8 mouse cellular contexts compared by ENCODE assay signal in genomic region chrX:16619034-16619929, GRCm38 (mm10). TPM values are rescaled to one million over a fixed set of nuclear protein-coding genes. Genes with fewer than 3 reads are reported as not detected.
A peak's percentile ranks its signal among the peaks of the same experiment; 100 is the strongest.
DNase-seq lines count a peak whose midpoint lies in the region; ATAC-seq and TF ChIP-seq lines count a peak whose summit lies in the region.

Maoa (plus strand) TSS chrX:16619698.

- H3K9ac ChIP-seq in forebrain, embryonic 12.5 days, result peak within 1 kb of the TSS; percentile 51
- H3K9ac ChIP-seq in heart, embryonic 16.5 days (ENCODE audit: low read length), result peak within 1 kb of the TSS; percentile 74
- H3K9ac ChIP-seq in liver, embryonic 11.5 days (ENCODE audit: low read depth, low read length), result peak within 1 kb of the TSS; percentile 62
- H3K9ac ChIP-seq in stomach, embryonic 16.5 days (ENCODE audit: low read length), result peak within 1 kb of the TSS; percentile 70

- H3K4me1 ChIP-seq in E14TG2a.4 (replicated peaks; ENCODE audit: low read depth, low read length), result peaks cover 3% of the 10 kb centered on the region; the same call in 1 of the 2 replicates
- no peaks in the 10 kb centered on the region for H3K4me1 ChIP-seq in forebrain, embryonic 12.5 days
- no peaks in the 10 kb centered on the region for H3K4me1 ChIP-seq in heart, embryonic 16.5 days (ENCODE audit: control insufficient read depth, insufficient read depth, low read length)
- no peaks in the 10 kb centered on the region for H3K4me1 ChIP-seq in liver, embryonic 11.5 days (replicated peaks; ENCODE audit: control insufficient read depth, insufficient read depth, low read length)
- no peaks in the 10 kb centered on the region for H3K4me1 ChIP-seq in stomach, embryonic 16.5 days (ENCODE audit: control insufficient read depth, insufficient read depth, low read length)

- peaks cover 10% of the 10 kb centered on the region for H3K79me2 ChIP-seq in myocyte (ENCODE audit: control insufficient read depth, insufficient read depth)

- peak within 1 kb of the TSS; percentile 61 for H3K4me2 ChIP-seq in forebrain, embryonic 12.5 days
- peak within 1 kb of the TSS; percentile 85 for H3K4me2 ChIP-seq in heart, embryonic 16.5 days (ENCODE audit: low read depth, low read length)
- H3K4me2 ChIP-seq in liver, embryonic 11.5 days, result peak within 1 kb of the TSS; percentile 83
- peak within 1 kb of the TSS; percentile 94 for H3K4me2 ChIP-seq in myocyte (ENCODE audit: low read depth)
- peak within 1 kb of the TSS; percentile 59 for H3K4me2 ChIP-seq in stomach, embryonic 16.5 days (ENCODE audit: low read depth, low read length)

- 18% methylated on average over 33 of the region's 33 CpGs for WGBS in forebrain, embryonic 12.5 days
- 10% methylated on average over 33 of the region's 33 CpGs for WGBS in heart, embryonic 16.5 days
- 12% methylated on average over 33 of the region's 33 CpGs for WGBS in liver, embryonic 11.5 days
- 13% methylated on average over 33 of the region's 33 CpGs for WGBS in stomach, embryonic 16.5 days

- peak; percentile 51 for DNase-seq in c-Kit-positive CD71-negative TER-119-negative erythroid progenitor cells, embryonic 14.5 days (ENCODE audit: low read depth)
- peak; percentile 80 for DNase-seq in kidney, postnatal 14 days
- DNase-seq in liver, embryonic 11.5 days (ENCODE audit: low spot score), result peak; percentile 61

- peak; percentile 63 for TF ChIP-seq POLR2A in myocyte (IDR thresholded peaks at IDR 0.05; ENCODE audit: insufficient read length, low read depth)

- H3K27ac ChIP-seq in forebrain, embryonic 12.5 days, result peak within 1 kb of the TSS; percentile 66
- H3K27ac ChIP-seq in heart, embryonic 16.5 days (ENCODE audit: low read length), result peak within 1 kb of the TSS; percentile 73
- H3K27ac ChIP-seq in liver, embryonic 11.5 days (ENCODE audit: low read depth, low read length), result peak within 1 kb of the TSS; percentile 58
- H3K27ac ChIP-seq in stomach, embryonic 16.5 days (ENCODE audit: low read length), result peak within 1 kb of the TSS; percentile 66

- H3K4me3 ChIP-seq in E14TG2a.4 (replicated peaks; ENCODE audit: low read length) (peak within 1 kb of the TSS; percentile 81), myocyte (peak within 1 kb of the TSS; percentile 39)
- peak within 1 kb of the TSS; percentile 49 for H3K4me3 ChIP-seq in forebrain, embryonic 12.5 days (replicated peaks)
- H3K4me3 ChIP-seq in heart, embryonic 16.5 days (ENCODE audit: low read length), result peak within 1 kb of the TSS; percentile 57
- peak within 1 kb of the TSS; percentile 56 for H3K4me3 ChIP-seq in liver, embryonic 11.5 days (ENCODE audit: low read depth, low read length)
- peak within 1 kb of the TSS; percentile 51 for H3K4me3 ChIP-seq in stomach, embryonic 16.5 days (replicated peaks; ENCODE audit: low read length)

- H3K9me3 ChIP-seq in E14TG2a.4 (ENCODE audit: low read length), result no peaks in the 10 kb centered on the region
- H3K9me3 ChIP-seq in forebrain, embryonic 12.5 days, result no peaks in the 10 kb centered on the region
- H3K9me3 ChIP-seq in heart, embryonic 16.5 days (replicated peaks; ENCODE audit: control insufficient read depth, low read length), result no peaks in the 10 kb centered on the region
- H3K9me3 ChIP-seq in liver, embryonic 11.5 days (ENCODE audit: control insufficient read depth, low read length), result no peaks in the 10 kb centered on the region
- H3K9me3 ChIP-seq in stomach, embryonic 16.5 days (replicated peaks; ENCODE audit: control insufficient read depth, low read length), result no peaks in the 10 kb centered on the region

- H3K36me3 ChIP-seq in E14TG2a.4 (ENCODE audit: insufficient read depth, low read length) (no peaks in the 10 kb centered on the region), myocyte (ENCODE audit: control insufficient read depth, insufficient read depth) (no peaks in the 10 kb centered on the region)
- H3K36me3 ChIP-seq in forebrain, embryonic 12.5 days (replicated peaks), result no peaks in the 10 kb centered on the region
- H3K36me3 ChIP-seq in heart, embryonic 16.5 days (ENCODE audit: control insufficient read depth, insufficient read depth), result no peaks in the 10 kb centered on the region
- H3K36me3 ChIP-seq in liver, embryonic 11.5 days (ENCODE audit: control insufficient read depth, insufficient read depth, low read length), result no peaks in the 10 kb centered on the region
- H3K36me3 ChIP-seq in stomach, embryonic 16.5 days (ENCODE audit: control insufficient read depth, insufficient read depth, low read length), result no peaks in the 10 kb centered on the region

- ATAC-seq in forebrain, embryonic 12.5 days (ENCODE audit: low FRiP score), result peak; percentile 81
- peak; percentile 74 for ATAC-seq in heart, embryonic 16.5 days (replicated peaks; ENCODE audit: extremely low read depth, insufficient read depth, low FRiP score)
- peak; percentile 87 for ATAC-seq in liver, embryonic 11.5 days (replicated peaks; ENCODE audit: low FRiP score)
- peak; percentile 91 for ATAC-seq in stomach, embryonic 16.5 days (ENCODE audit: insufficient read depth, low FRiP score)

- H3K27me3 ChIP-seq in E14TG2a.4 (ENCODE audit: insufficient read depth, low read length) (no peaks in the 10 kb centered on the region), myocyte (ENCODE audit: control insufficient read depth, insufficient read depth, insufficient read length) (no peaks in the 10 kb centered on the region)
- no peaks in the 10 kb centered on the region for H3K27me3 ChIP-seq in forebrain, embryonic 12.5 days
- H3K27me3 ChIP-seq in heart, embryonic 16.5 days (ENCODE audit: control insufficient read depth, insufficient read depth, low read length), result no peaks in the 10 kb centered on the region
- no peaks in the 10 kb centered on the region for H3K27me3 ChIP-seq in liver, embryonic 11.5 days (replicated peaks; ENCODE audit: control insufficient read depth, insufficient read depth, low read length)
- H3K27me3 ChIP-seq in stomach, embryonic 16.5 days (ENCODE audit: control insufficient read depth, insufficient read depth, low read length), result no peaks in the 10 kb centered on the region

- no peak within 1 kb of the TSS for H3ac ChIP-seq in myocyte (ENCODE audit: control insufficient read depth, insufficient read length)

- no peak for TF ChIP-seq CTCF in E14TG2a.4 (conservative IDR thresholded peaks at IDR 0.05; ENCODE audit: low read length)

TF ChIP-seq in myocyte, 11 proteins besides CTCF, POLR2A, EP300 and RAD21:
- TF ChIP-seq REST (IDR thresholded peaks at IDR 0.05; ENCODE audit: insufficient read depth, insufficient read length), result no peak
- TF ChIP-seq MAX (IDR thresholded peaks at IDR 0.05; ENCODE audit: low read depth), result no peak
- TF ChIP-seq CEBPB (IDR thresholded peaks at IDR 0.05; ENCODE audit: insufficient read depth, poor library complexity, severe bottlenecking), result no peak
- TF ChIP-seq POLR2AphosphoS2 (IDR thresholded peaks at IDR 0.05; ENCODE audit: insufficient read length, low read depth), result no peak
- no peak for TF ChIP-seq TCF12 (IDR thresholded peaks at IDR 0.05; ENCODE audit: insufficient read depth, poor library complexity, severe bottlenecking)
- no peak for TF ChIP-seq SRF (IDR thresholded peaks at IDR 0.05; ENCODE audit: control insufficient read depth, insufficient read length, low read depth)
- no peak for TF ChIP-seq TCF3 (IDR thresholded peaks at IDR 0.05; ENCODE audit: insufficient read length, low read depth)
- TF ChIP-seq USF1 (IDR thresholded peaks at IDR 0.05; ENCODE audit: low read depth), result no peak
- no peak for TF ChIP-seq E2F4 (IDR thresholded peaks at IDR 0.05; ENCODE audit: insufficient read depth)
- TF ChIP-seq MYOD1 (IDR thresholded peaks at IDR 0.05; ENCODE audit: control insufficient read depth in 1 of 3, insufficient read length in 2 of 3, low read depth in 2 of 3), result no peak
- no peak for TF ChIP-seq MYOG (IDR thresholded peaks at IDR 0.05; ENCODE audit: control insufficient read depth in 1 of 3, insufficient read depth in 1 of 3, insufficient read length in 2 of 3, low read depth in 2 of 3)

RNA-seq across cellular contexts. Expression of gene Maoa, which starts in this region (rescaled TPM):
- polyA plus RNA-seq in forebrain, embryonic 12.5 days (2016; fragmentation: Nextera tagmentation; extraction: Ambion mirVana), result 11.7 and 12.9 TPM in 2 replicates
- polyA plus RNA-seq in heart, embryonic 16.5 days (2015; fragmentation: Nextera tagmentation; extraction: Ambion mirVana), result 9.2 and 9.3 TPM in 2 replicates
- 8.4 and 10.8 TPM in 2 replicates for polyA plus RNA-seq in liver, embryonic 11.5 days (2014; fragmentation: Nextera tagmentation; extraction: Ambion mirVana)
- 14.8 TPM for polyA plus RNA-seq in myocyte (2012; fragmentation: generic; extraction: Trizol)
- 16.3 and 16.7 TPM in 2 replicates for polyA plus RNA-seq in stomach, embryonic 16.5 days (2015; fragmentation: Nextera tagmentation; extraction: Ambion mirVana)

Comparison
In these comparisons a context has a peak if more than half of its experiments do, and no peak if none do; other contexts are left out.
1. Peak in every context shown above with its lines: DNase-seq, ATAC-seq, H3K4me3 ChIP-seq and H3K27ac ChIP-seq.